Mouse (Mus musculus): ENCODE measurements around the gene Fbxl13. TPM values are rescaled to one million over a fixed set of nuclear protein-coding genes. Genes with fewer than 3 reads are reported as not detected.

The Fbxl13 gene
- total and polyA plus RNA-seq, 3 experiments = 0.14 to 0.30 (median 0.19) TPM

DNA sequence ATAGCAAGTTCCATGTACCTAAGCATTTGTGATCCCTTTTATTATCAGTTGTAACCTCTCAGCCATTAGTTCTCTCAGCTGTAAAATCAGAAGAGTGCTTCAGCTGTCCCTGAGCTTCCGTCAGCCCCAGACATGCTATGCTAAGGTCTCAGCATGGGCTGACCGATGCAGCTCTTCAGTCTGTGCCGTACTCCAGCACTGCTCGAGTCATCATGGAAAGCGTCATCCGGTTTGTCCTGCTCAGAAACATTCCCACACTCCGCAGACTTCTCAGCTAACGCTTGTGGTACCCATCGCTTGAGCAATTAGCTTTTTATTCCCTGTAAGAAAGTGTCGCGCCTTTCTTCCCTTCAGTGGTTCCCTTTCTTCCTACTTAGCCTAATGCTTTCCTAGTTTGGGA is 146.5 kb downstream of the Fbxl13 start:
- in situ Hi-C loops (cut with MboI; ENCODE audit: low pct_ligation_motif_present, low pct_unique_long_range_greater_than_20kb, low sequenced_read_pairs) = no loop called here
- TF ChIP-seq ZKSCAN1 (IDR thresholded peaks at IDR 0.05; ENCODE audit: borderline replicate concordance, low read depth, low read length) (no peak), MAX (IDR thresholded peaks at IDR 0.05; ENCODE audit: low read length) (no peak), MXI1 (IDR thresholded peaks at IDR 0.05; ENCODE audit: low read depth, low read length) (no peak), USF1 (IDR thresholded peaks at IDR 0.05; ENCODE audit: low read depth, low read length) (no peak), BHLHE40 (IDR thresholded peaks at IDR 0.05; ENCODE audit: low read depth, low read length) (no peak), MAZ (IDR thresholded peaks at IDR 0.05; ENCODE audit: low read depth, low read length) (no peak), ZC3H11A (IDR thresholded peaks at IDR 0.05; ENCODE audit: low read depth, low read length) (no peak), POLR2AphosphoS2 (IDR thresholded peaks at IDR 0.05; ENCODE audit: low read depth, low read length) (no peak), JUND (conservative IDR thresholded peaks at IDR 0.05; ENCODE audit: low read depth, low read length) (no peak), TBP (conservative IDR thresholded peaks at IDR 0.05; ENCODE audit: low read depth, low read length) (no peak), ZMIZ1 (IDR thresholded peaks at IDR 0.05; ENCODE audit: low read depth, low read length) (no peak), UBTF (IDR thresholded peaks at IDR 0.05; ENCODE audit: low read depth, low read length) (no peak), PAX5 (IDR thresholded peaks at IDR 0.05; ENCODE audit: low read length) (no peak), SIN3A (IDR thresholded peaks at IDR 0.05; ENCODE audit: low read length) (no peak), HCFC1 (IDR thresholded peaks at IDR 0.05; ENCODE audit: low read depth, low read length) (no peak), POLR2A (IDR thresholded peaks at IDR 0.05; ENCODE audit: low read depth, low read length) (no peak), EP300 (IDR thresholded peaks at IDR 0.05; ENCODE audit: low read length) (no peak), ELF1 (IDR thresholded peaks at IDR 0.05; ENCODE audit: low read depth, low read length) (no peak), NRF1 (IDR thresholded peaks at IDR 0.05; ENCODE audit: low read depth, low read length) (no peak), CTCF (conservative IDR thresholded peaks at IDR 0.05 in 1 of 2, IDR thresholded peaks at IDR 0.05 in 1 of 2; ENCODE audit: low read depth in 2 of 2, low read length in 2 of 2) (no peak)

GRCm38 (mm10) chr5:21498490-21498889 is 146.9 kb downstream of the Fbxl13 start:
- Histone ChIP-seq H3K4me1 (ENCODE audit: control insufficient read depth in 1 of 2, insufficient read depth in 2 of 2) (peaks cover 8 to 19% of the 10 kb centered on the region in 2 experiments; a peak in 3 of 4 replicates), H3K4me3 (replicated peaks in 1 of 3; ENCODE audit: low read depth in 2 of 3, low read length in 2 of 3, poor library complexity in 1 of 3) (no peak overlapping the region), H3K27ac (ENCODE audit: insufficient read depth, low read depth) (no peak overlapping the region), H3K36me3 (replicated peaks in 1 of 2; ENCODE audit: control insufficient read depth in 1 of 2, insufficient read depth in 1 of 2, low read length in 1 of 2) (no peaks in the 10 kb centered on the region), H3K27me3 (replicated peaks) (no peaks in the 10 kb centered on the region), H3K9me3 (replicated peaks; ENCODE audit: low read length) (no peaks in the 10 kb centered on the region), H3K4me2 (ENCODE audit: insufficient read depth, low read depth, poor library complexity, severe bottlenecking) (no peak overlapping the region), H3K9ac (ENCODE audit: insufficient read depth, low read depth) (no peak overlapping the region), H3K79me2 (replicated peaks; ENCODE audit: control insufficient read depth, extremely low read depth, insufficient read depth, poor library complexity, severe bottlenecking) (no peaks in the 10 kb centered on the region)
- no peak for TF ChIP-seq USF1 (IDR thresholded peaks at IDR 0.05; ENCODE audit: low read depth, low read length)
- no peak for TF ChIP-seq CHD1 (IDR thresholded peaks at IDR 0.05; ENCODE audit: low read depth, low read length)
- no peak for TF ChIP-seq MEF2A (IDR thresholded peaks at IDR 0.05; ENCODE audit: borderline replicate concordance, low read depth, low read length)
- TF ChIP-seq ZMIZ1 (IDR thresholded peaks at IDR 0.05; ENCODE audit: low read depth, low read length) = no peak
- no peak for TF ChIP-seq E2F4 (IDR thresholded peaks at IDR 0.05; ENCODE audit: insufficient replicate concordance, low read depth, low read length)
- no peak for TF ChIP-seq CHD2 (IDR thresholded peaks at IDR 0.05; ENCODE audit: low read length)
- no peak for TF ChIP-seq TCF12 (IDR thresholded peaks at IDR 0.05; ENCODE audit: low read depth, low read length)
- TF ChIP-seq MAZ (IDR thresholded peaks at IDR 0.05; ENCODE audit: low read depth, low read length) = no peak
- no peak for TF ChIP-seq BHLHE40 (IDR thresholded peaks at IDR 0.05; ENCODE audit: low read depth, low read length)
- no peak for TF ChIP-seq IRF4 (IDR thresholded peaks at IDR 0.05; ENCODE audit: low read depth, low read length)
- no peak for TF ChIP-seq MAFK (IDR thresholded peaks at IDR 0.05; ENCODE audit: insufficient replicate concordance, low read length)
- TF ChIP-seq POLR2AphosphoS2 (IDR thresholded peaks at IDR 0.05; ENCODE audit: low read depth, low read length) = no peak
- no peak for TF ChIP-seq USF2 (conservative IDR thresholded peaks at IDR 0.05; ENCODE audit: low read depth, low read length)
- TF ChIP-seq HCFC1 (IDR thresholded peaks at IDR 0.05; ENCODE audit: low read depth, low read length) = no peak
- no peak for TF ChIP-seq EP300 (IDR thresholded peaks at IDR 0.05; ENCODE audit: low read length)
- no peak for TF ChIP-seq SMC3 (IDR thresholded peaks at IDR 0.05; ENCODE audit: low read depth, low read length)
- no peak for TF ChIP-seq ETS1 (conservative IDR thresholded peaks at IDR 0.05; ENCODE audit: low read depth, low read length)
- dilution Hi-C loops (cut with MboI; ENCODE audit: extremely low pct_ligation_motif_present, extremely low pct_unique_long_range_greater_than_20kb, low sequenced_read_pairs) = no loop called here
- no peak for DNase-seq (ENCODE audit: extremely low read depth)
- in situ Hi-C loops (cut with MboI; ENCODE audit: low pct_ligation_motif_present, low pct_unique_long_range_greater_than_20kb, low sequenced_read_pairs) = no loop called here

More for the DNA sequence above, 146.5 kb downstream of the Fbxl13 start:
- H3K36me3 ChIP-seq (replicated peaks in 1 of 2; ENCODE audit: control insufficient read depth in 1 of 2, insufficient read depth in 1 of 2, low read length in 1 of 2) = no peaks in the 10 kb centered on the region
- no peaks in the 10 kb centered on the region for H3K9me3 ChIP-seq (replicated peaks; ENCODE audit: low read length)
- H3K4me3 ChIP-seq (replicated peaks in 1 of 3; ENCODE audit: low read depth in 2 of 3, low read length in 2 of 3, poor library complexity in 1 of 3) = no peak overlapping the region
- no peaks in the 10 kb centered on the region for H3K27me3 ChIP-seq (replicated peaks)
- H3K9ac ChIP-seq (ENCODE audit: insufficient read depth, low read depth) = no peak overlapping the region
- DNase-seq (ENCODE audit: extremely low read depth) = no peak
- peaks cover 8 to 19% of the 10 kb centered on the region in 2 experiments; a peak in 3 of 4 replicates for H3K4me1 ChIP-seq (ENCODE audit: control insufficient read depth in 1 of 2, insufficient read depth in 2 of 2)
- H3K4me2 ChIP-seq (ENCODE audit: insufficient read depth, low read depth, poor library complexity, severe bottlenecking) = no peak overlapping the region
- H3K27ac ChIP-seq (ENCODE audit: insufficient read depth, low read depth) = no peak overlapping the region
- H3K79me2 ChIP-seq (replicated peaks; ENCODE audit: control insufficient read depth, extremely low read depth, insufficient read depth, poor library complexity, severe bottlenecking) = no peaks in the 10 kb centered on the region
- dilution Hi-C loops (cut with MboI; ENCODE audit: extremely low pct_ligation_motif_present, extremely low pct_unique_long_range_greater_than_20kb, low sequenced_read_pairs) = no loop called here

Measured in CH12.LX (cell line).